Mouse (Mus musculus): Measurements from ENCODE around the gene Tbc1d19.

DNA sequence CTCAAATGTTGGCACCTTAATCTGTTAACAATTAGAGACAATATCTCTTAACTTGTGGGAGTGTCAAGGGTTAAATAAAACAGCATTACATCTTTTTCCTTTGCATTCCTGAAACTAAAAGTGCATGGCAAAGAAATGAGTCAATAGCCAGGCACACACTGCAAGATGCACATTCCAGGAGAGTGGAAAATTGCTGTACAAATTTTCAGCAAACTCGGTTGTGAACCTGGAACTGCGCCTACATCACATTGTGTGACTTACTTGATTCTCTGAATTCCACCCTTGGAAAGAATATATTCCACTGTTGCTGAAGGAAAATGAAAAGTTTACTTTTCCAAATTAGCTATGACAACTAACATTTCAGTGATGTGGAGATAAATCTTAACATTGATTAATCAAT, 8.0 kb upstream of the Tbc1d19 start:
- TF ChIP-seq POLR2A (IDR thresholded peaks at IDR 0.05; ENCODE audit: borderline replicate concordance, extremely low read depth, insufficient read depth, insufficient read length, poor library complexity, severe bottlenecking), result no peak
- TF ChIP-seq CTCF (IDR thresholded peaks at IDR 0.05; ENCODE audit: borderline replicate concordance, extremely low read depth, insufficient read depth, insufficient read length), result no peak
